Mouse (Mus musculus) small intestine, adult 2 months (tissue): ENCODE data around the gene Sbno1. TPM values are rescaled to one million over a fixed set of nuclear protein-coding genes. Genes with fewer than 3 reads are reported as not detected.
A peak's percentile ranks its signal among the peaks of the same experiment; 100 is the strongest.

Experiments
- H3K27ac ChIP-seq: fragments of 200-500 bp; 2 replicates; pipeline ENCODE4 v1.5.1; 2012; ENCODE audit warnings: low read depth, low read length, control low read depth, inconsistent platforms; ENCODE audit not compliant: insufficient read depth
- H3K27me3 ChIP-seq: fragments of 200-500 bp; 2 replicates; pipeline ENCODE4 v1.6.1; 2012; ENCODE audit warnings: mild to moderate bottlenecking, moderate library complexity, low read length, inconsistent platforms; ENCODE audit not compliant: control insufficient read depth, insufficient read depth
- H3K36me3 ChIP-seq: fragments of 200-500 bp; 2 replicates; pipeline ENCODE4 v1.6.1; 2012; ENCODE audit warnings: mild to moderate bottlenecking, low read length, control low read depth, inconsistent platforms; ENCODE audit not compliant: control insufficient read depth, insufficient read depth
- H3K4me1 ChIP-seq: fragments of 200-500 bp; 2 replicates; pipeline ENCODE4 v1.6.1; 2012; ENCODE audit warnings: low read length, inconsistent platforms, mixed read lengths; ENCODE audit not compliant: control insufficient read depth, insufficient read depth, insufficient read length
- H3K4me3 ChIP-seq: fragments of 200-500 bp; 2 replicates; pipeline ENCODE4 v1.5.1; 2012; ENCODE audit warnings: low read depth, mild to moderate bottlenecking, control low read depth, inconsistent platforms, low read length, moderate library complexity
- CTCF ChIP-seq: fragments of 200-500 bp; IDR thresholded peaks from 2 replicates; pipeline ENCODE4 v1.5.1; 2012; ENCODE audit warnings: low read depth, mild to moderate bottlenecking, control low read depth, inconsistent platforms, low read length, moderate library complexity, mixed read lengths; ENCODE audit not compliant: insufficient replicate concordance, insufficient read length; ENCODE audit errors: extremely low read depth
- POLR2A ChIP-seq: fragments of 200-500 bp; IDR thresholded peaks from 2 replicates; pipeline ENCODE4 v1.6.1; 2012; ENCODE audit warnings: low read depth, mild to moderate bottlenecking, control low read depth, inconsistent platforms, low read length, moderate library complexity
- WGBS: fragments of 180-500 bp; shearing (Covaris S2); methylation state at CpG from one replicate; pipeline ENCODE4 v1.1.7; 2018; 5-methylcytosine and 5-hydroxymethylcytosine counted together
- polyA plus RNA-seq: library from polyadenylated mRNA; depleted of rRNA; stranded (reverse); fragments of >200 nt; gene quantifications from 2 replicates; pipeline ENCODE4 v1.2.3, GENCODE M21; 2012

The Sbno1 gene
- polyA plus RNA-seq, 1 experiment: 8.1 TPM

GRCm38 (mm10) chr5:124450051-124450450 lies 24.2 kb upstream of the Sbno1 start:
- peak overlapping the region; percentile 88 for H3K27ac ChIP-seq
- WGBS: 30% methylated on average over 7 of the region's 7 CpGs
- no peak for TF ChIP-seq CTCF
- no peak for TF ChIP-seq POLR2A
- H3K4me3 ChIP-seq: no peak overlapping the region
- H3K4me1 ChIP-seq: peaks cover 45% of the 10 kb centered on the region
- no peaks in the 10 kb centered on the region for H3K27me3 ChIP-seq
- peaks cover 40% of the 10 kb centered on the region for H3K36me3 ChIP-seq

- H3K27ac ChIP-seq: peak overlapping the region; percentile 53
- WGBS: 23% methylated on average over 6 of the region's 6 CpGs
- TF ChIP-seq CTCF (no peak), POLR2A (no peak)
- H3K4me1 ChIP-seq: peaks cover 45% of the 10 kb centered on the region
- H3K36me3 ChIP-seq: peaks cover 36% of the 10 kb centered on the region
- H3K27me3 ChIP-seq: no peaks in the 10 kb centered on the region
- H3K4me3 ChIP-seq: no peak overlapping the region
These were observed 23.7 kb upstream of the Sbno1 start for GRCm38 (mm10) chr5:124449494-124449893.

GRCm38 (mm10) chr5:124446301-124446881 lies 20.6 kb upstream of the Sbno1 start:
- Histone ChIP-seq H3K27ac (peak overlapping the region; percentile 88), H3K27me3 (no peaks in the 10 kb centered on the region), H3K4me1 (peaks cover 26% of the 10 kb centered on the region), H3K36me3 (peaks cover 21% of the 10 kb centered on the region), H3K4me3 (peak overlapping the region; percentile 81)
- TF ChIP-seq POLR2A: no peak; the same call in 1 of the 2 replicates
- TF ChIP-seq CTCF: no peak
- WGBS: 2% methylated on average over 15 of the region's 15 CpGs

GRCm38 (mm10) chr5:124445621-124446293 lies 20.0 kb upstream of the Sbno1 start:
- Histone ChIP-seq H3K4me3 (peak overlapping the region; percentile 81), H3K36me3 (peaks cover 20% of the 10 kb centered on the region), H3K27ac (peak overlapping the region; percentile 88), H3K4me1 (peaks cover 25% of the 10 kb centered on the region), H3K27me3 (no peaks in the 10 kb centered on the region)
- TF ChIP-seq CTCF (no peak), POLR2A (no peak)
- WGBS: under 1% methylated on average over 60 of the region's 77 CpGs

GRCm38 (mm10) chr5:124444661-124445561 lies 19.1 kb upstream of the Sbno1 start:
- peaks cover 14% of the 10 kb centered on the region for H3K36me3 ChIP-seq
- no peak for TF ChIP-seq CTCF
- TF ChIP-seq POLR2A: peak; percentile 69
- H3K4me3 ChIP-seq: peak overlapping the region; percentile 81
- peak overlapping the region; percentile 61 for H3K27ac ChIP-seq
- H3K4me1 ChIP-seq: peaks cover 19% of the 10 kb centered on the region; the same call in 1 of the 2 replicates
- 6% methylated on average over 59 of the region's 66 CpGs for WGBS
- H3K27me3 ChIP-seq: no peaks in the 10 kb centered on the region

GRCm38 (mm10) chr5:124444208-124444607 lies 18.4 kb upstream of the Sbno1 start:
- no peak overlapping the region for H3K4me3 ChIP-seq

More at GRCm38 (mm10) chr5:124444208-124444607, 18.4 kb upstream of the Sbno1 start:
- H3K27ac ChIP-seq: peak overlapping the region; percentile 61; the same call in 1 of the 2 replicates
- TF ChIP-seq CTCF (no peak), POLR2A (no peak)
- H3K4me1 ChIP-seq: peaks cover 14% of the 10 kb centered on the region; the same call in 1 of the 2 replicates
- peaks cover 14% of the 10 kb centered on the region for H3K36me3 ChIP-seq
- 66% methylated on average over 3 of the region's 3 CpGs for WGBS
- no peaks in the 10 kb centered on the region for H3K27me3 ChIP-seq
